Mouse (Mus musculus) spleen, adult 12 weeks (tissue): ENCODE data around the gene Ccnyl1.
"Not testable (repeated sequence)": the region's sequence is repeated elsewhere in the genome, so short reads cannot be mapped to it uniquely, and the experiment has no call there.

ENCODE experiments used
- DNase-seq: peaks from one replicate; pipeline ENCODE4 v3.0.0; 2022; ENCODE audit warnings: low spot score

Ccnyl1 gene

DNA sequence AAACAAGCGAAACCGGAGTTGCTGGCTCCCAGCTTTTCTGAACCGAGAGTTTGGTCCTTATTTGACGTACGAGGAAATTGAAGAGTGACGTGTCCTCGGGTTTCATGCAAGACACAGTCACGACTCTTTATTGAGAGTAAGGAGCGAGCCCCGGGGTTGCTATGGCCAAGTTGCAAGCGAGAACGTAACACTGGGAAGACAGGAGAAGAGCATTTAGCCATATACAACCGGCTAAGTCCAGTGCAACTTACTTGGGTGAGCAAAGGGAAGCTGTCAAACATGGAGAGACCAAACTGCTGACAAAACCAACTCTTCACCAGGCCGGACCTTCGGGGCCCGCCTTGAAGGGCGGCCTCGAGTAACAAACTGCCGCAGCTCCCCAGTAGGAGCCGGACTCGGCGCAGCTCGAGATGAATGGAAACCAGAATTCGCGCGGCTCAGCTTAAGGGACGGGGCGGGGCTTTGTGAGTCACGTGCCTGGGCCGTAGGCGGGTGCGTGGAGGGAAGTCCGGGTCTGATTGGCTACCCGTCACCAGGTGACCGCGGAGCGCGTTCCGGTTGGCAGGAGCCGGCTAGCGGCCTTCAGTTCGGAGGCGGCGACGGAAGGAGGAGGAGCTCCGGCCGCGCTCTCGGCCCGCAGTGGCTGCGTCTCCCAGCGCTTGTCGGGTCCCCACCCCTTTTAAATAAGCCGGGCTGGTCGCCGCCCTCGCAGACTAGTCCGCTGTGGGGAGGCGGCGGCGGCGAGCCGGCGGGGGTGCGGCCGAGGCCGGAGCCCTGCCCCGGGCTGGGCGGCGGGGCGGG lies at the start of gene Ccnyl1:
TSS of gene Ccnyl1 (plus strand) at position 243 of the 801 bp plus-strand sequence.
- DNase-seq = peak; percentile 98

DNA sequence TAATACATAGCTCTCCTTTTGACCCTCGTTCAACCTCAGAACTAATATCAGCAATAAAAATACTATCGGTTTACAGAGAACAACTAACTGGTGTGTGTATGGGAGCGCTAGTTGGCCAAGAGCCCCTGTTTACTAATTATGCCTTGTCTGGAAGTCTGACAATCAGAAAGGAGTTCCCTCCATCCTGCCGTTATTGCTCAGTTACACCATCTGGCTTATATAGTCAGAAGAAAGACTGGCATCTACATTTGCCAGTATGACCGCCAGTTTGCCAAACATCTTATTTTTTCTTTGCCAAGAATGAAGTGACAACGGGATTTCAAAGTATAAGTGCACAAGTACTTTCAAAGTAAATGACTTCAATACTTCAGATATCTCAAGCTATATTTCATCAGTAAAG lies 49.2 kb upstream of the Ccnyl1 start:
- DNase-seq = no peak

DNA sequence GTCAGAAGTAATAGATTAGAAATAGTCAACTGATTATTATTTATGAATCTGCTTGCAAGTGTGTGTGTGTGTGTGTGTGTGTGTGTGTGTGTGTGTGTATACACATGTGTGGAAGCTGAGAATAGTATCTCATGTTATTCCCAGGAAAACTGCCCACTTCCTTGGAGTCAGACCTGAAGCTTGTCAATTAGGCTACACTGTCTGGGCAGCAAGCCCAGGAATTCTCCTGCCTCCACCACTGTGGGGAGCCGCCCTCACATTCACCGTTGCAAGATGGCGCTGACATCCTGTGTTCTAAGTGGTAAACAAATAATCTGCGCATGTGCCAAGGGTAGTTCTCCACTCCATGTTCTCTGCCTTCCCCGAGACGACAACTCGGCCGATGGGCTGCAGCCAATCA lies 47.7 kb upstream of the Ccnyl1 start:
- DNase-seq = not testable (repeated sequence)

DNA sequence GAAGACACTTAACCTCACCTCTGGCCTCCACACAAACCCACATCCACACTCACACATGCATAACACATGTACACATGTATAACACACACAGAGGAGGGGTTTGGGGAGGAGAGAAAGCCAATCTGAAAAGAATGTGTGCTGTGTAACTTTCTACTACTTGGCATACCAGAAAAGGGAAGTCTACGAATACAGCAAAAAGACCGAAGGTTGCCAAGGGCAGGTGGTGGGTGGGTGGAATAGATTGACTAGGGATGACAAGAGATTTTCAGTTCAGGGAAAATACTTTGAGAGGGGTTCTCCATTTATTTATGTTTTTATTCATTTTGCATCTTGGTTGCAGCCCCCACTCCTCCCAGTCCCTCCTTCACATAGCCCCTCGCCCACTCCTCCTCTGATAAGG lies 45.7 kb upstream of the Ccnyl1 start:
- DNase-seq = no peak

DNA sequence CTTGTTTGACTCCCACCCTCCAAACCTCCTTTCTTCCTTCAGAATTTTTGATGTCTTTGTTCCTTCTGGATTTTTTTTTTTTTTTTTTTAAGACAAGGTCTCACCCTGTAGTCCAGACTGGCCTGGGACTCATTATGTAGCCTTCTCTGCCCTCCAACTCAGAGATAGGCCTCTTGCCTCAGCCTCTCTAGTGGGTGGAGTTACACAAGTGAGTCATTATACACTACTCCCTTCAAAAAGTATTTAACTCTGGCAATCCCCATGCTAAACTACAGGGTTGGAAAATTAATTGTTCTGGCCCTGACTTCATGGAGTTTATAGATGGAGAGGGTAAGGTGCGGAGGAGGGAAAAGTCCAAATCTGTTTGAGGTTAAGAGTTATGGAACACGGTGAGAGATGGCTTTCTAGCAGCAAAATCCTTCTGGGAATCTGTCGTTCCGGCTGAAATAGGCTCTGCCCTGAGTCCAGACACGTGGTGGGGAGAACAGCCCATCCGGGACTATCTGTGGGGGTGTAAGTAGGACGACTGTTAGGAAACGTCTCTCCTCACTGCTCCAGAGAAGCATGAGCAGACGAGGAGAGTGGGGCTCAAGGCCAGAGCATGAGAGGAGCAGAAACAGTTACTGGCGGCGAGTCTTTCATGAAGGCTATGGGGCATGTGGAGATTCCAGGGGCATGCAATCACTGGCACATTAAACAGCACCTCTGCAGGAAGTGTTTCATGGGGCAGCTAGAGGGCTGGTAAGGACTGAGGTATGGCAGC lies 40.7 kb upstream of the Ccnyl1 start:
- DNase-seq = no peak

DNA sequence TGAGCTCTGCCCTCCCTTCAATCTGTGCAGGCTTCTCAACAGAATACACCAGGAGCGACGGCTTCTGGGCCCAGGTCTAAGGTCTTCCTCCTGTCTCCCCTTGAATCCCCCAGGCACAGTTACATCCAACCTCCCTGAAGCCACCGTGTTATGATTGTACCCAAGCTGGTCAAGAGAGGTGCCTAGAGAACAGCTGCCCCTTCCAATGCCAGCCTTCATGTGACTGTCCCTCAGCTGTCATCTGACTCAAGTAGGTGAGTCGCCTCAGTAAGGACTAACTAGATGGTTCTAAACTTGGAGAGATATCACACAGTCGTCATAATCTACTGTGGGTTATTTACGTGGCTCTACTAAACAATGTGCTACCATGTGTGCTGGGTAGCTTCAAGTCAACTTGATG lies 36.6 kb upstream of the Ccnyl1 start:
- DNase-seq = no peak

DNA sequence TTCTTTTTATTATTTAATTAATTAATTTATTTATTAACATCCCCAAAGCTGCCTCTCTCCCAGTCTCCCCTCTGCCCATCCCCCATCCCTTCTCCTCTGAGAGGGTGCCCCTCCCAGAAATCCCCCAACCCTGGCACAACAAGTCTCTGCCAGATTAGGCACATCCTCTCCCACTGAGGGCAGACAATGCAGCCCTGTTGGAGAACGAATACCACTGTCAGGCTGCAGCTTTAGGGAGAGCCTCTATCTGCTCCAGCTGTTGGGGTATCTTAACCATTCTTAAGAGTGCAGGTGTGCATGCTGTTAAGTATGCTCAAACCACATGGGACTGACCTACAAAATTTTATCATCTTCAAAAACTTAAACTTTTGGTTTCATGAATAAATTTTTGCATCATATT lies 34.8 kb upstream of the Ccnyl1 start:
- DNase-seq = no peak

DNA sequence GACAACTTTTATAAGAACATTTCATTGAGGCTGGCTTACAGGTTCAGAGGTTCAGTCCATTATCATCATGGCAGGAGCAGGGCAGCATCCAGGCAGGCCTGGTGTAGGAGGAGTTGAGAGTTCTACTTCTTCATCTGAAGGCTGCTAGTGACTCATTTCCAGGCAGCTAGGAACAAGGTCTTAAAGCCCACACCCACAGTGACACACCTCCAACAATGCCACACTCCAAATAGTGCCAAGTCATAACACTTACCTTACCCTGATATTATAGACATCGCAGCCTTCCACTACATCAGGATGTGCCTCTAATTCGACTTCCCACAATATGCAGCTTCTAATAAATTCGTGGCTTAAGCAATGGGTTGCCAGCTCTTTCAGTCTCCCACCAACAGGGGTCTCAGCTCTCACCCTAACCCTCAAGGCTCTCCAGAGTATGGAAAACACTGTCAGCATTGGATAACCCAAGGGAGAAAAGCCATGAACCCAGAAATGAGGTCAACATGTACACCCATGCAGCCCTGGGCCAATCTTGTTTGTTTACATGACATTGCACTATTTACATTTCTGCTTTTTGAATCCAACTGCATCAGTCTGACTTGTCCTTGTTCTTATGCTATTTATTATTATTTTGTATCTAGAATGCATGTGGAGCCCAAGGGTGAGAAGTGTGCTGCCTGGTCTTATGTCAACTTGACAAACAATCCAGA lies 33.7 kb upstream of the Ccnyl1 start:
- no peak for DNase-seq

DNA sequence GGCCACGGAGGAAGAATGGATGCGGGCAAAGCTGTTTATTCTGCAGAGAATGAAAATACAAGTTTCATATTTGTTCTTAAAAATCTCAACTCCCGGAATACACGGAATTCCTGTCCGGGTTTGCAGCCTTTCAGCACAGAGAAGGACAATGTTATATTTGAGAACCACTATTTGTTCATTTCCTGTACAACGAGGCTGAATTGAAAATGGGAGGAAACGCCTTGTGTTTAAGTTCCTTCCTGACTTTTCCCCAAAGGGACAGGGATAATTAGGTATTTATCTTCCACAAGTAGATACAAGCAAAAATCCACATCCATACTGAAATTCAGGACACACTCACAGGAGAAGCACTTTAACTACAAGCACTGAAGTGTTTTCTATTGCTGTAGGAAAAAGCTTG lies 31.4 kb upstream of the Ccnyl1 start:
- DNase-seq = no peak

DNA sequence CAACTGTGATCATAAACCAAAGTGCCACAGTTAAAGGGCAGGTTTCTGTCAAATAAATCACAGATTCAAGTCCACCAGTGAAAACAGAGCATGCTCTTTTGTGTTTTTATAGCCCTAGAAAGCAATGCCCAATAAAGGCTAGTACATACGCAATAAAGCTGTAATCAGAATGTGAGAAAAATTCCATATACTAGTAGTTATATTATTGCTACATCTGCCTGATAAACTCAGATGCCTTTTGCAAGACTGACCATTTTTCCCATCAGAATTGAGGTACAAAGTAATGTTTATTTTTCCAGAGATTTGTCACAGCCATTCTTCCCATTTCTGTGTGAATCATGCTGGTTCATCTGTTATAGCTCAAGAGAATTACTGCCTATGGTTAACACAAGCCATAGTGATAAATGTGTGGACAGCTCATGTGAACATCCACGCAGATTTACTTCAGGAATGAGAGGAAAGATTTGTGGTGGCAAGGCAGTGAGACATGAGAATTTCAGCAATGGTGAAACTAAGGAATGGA lies 23.1 kb upstream of the Ccnyl1 start:
- DNase-seq = no peak

DNA sequence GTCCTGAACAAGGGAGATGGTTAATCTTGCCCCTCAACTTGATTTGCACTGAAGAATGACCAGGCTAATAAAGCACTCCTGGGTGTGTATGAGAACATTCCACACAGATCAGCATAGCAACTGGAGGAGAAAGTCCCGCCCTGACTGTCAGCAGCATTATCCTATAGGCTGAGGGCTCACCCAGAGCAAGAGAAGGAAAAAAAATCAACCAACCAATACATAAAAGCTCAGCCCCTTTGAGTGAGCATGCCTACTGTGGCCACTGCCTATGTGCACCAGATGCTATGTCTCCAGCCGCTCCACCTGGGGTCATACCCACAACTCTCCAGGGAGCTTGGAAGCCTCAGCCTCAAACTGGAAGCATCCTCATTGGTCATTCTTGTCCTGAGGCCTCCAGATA lies 20.8 kb upstream of the Ccnyl1 start:
- no peak for DNase-seq

DNA sequence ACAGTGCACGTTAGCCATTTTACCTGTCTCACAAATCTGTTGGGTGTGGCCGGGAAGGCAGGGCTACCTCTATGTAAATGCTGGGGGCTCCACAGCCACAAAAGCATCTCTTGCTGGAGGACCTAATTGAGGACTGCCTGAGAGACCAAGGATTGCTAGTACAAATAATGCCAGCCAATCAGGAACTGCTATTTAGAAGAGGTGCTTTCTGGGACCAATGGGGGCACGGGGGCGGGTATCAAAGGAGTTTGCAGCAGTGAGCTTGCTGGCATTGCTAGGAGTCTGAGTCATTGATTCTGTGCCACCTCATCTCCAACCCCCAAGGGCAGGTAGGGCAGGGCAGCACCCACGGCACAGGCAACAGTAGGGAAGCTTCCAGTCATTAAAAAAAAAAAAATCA lies 16.3 kb upstream of the Ccnyl1 start:
- DNase-seq = no peak

DNA sequence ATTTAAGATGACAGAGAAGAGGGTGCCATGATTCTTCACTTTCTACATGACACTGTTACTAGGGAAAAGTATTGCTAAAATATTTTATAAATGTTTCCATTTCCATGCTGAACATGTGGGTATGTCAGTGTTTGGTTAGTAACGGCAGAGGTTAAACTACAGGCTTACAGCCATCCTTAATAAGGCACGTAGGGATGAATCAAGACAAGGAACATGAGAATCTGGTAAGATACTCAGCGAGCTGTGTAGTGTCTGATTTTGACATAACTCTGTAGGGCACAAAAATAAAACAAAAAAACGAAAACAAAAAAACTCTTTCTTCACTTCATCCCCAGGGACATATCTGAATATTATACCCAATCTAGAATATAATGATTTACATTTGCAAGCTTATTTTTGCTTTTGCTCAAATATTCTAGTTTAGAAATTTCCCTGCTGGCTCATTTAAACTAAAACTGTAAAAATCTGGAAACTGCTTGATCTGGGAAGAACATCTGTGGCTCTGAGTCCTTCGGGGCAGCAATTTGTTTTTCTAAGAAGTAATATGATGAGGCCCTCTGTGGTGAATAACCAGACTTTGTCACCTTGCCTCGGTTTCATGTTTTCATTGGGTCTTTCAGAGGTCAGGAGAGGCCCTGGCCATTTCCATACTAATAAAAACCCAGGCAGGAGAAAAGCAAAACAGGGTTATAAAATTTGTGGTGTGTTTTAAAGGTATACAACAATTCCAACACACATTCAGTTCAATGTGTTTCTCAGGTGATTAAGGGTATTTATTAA lies 14.0 kb upstream of the Ccnyl1 start:
- no peak for DNase-seq

DNA sequence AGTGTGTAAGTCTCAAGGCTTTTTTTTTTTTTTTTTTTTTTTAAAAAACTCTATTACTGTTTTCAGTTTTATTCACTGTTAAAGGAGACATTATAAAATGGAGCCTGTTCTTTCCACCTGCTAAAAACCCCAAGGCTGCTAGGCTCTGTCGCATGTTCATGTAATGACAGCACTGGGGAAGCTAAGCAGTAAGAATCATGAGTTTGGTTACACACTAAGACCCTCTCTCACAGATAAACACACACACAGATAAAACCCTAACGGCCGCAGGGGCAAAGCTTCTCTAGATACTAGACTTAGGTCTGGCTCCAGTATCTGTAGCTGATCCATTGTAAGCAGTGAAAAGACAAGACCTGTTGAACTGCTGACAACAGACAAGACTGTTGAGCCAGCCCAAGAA lies 8.8 kb upstream of the Ccnyl1 start:
- DNase-seq = no peak

DNA sequence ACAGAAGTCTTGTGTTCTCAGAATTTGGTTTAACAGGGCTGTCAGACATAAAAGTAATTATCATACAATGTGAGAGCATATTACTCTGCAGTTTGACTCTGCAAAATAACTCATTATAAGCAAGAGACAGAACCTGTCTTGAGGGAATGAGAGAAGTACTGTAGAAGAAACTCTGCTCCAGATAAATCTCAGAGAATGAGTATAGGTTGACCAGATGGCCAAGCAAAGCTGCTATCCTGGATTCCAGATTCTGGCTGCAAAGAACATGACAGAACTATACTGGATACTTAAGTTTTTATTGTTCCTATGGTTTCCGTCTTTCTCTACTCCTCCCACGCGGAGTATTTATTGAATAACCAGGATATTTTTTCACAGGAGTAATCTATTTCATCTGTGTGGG lies 7.2 kb upstream of the Ccnyl1 start:
- no peak for DNase-seq

DNA sequence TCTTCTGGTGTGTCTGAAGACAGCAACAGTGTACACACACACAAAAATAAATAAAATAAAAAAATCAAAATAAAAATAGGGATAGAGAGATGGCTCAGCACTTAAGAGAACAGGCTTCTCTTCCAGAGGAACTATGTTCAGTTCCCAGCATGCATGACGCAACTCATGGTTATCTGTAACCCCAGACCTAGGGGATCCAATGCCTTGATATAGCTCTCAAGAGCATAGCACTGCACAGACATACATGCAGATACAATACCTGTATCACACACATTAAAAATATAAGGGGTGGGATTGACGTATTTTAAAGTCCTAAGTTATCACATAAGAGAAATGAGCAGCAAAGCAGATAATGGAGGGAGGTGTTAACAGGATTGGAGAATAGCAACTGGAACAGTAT lies 5.8 kb upstream of the Ccnyl1 start:
- DNase-seq = no peak

DNA sequence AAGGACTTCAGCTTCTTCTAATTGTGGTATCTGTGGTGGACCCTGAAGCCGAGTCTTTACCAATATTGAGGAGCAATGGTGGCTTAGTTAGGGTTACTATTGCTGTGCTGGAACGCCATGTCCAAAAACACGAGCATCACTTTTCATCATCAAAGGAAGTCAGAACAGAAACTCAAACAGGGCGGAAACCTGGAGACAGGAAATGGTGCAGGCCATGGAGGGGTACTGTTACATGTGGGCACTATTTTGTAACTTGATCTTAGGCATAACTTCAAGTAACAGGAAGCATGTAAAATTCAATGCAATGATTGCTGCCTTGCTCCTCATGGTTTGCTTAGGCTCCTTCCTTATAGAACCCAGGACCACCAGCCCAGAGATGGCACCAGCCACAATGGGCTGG lies 2.2 kb upstream of the Ccnyl1 start:
- DNase-seq = no peak

DNA sequence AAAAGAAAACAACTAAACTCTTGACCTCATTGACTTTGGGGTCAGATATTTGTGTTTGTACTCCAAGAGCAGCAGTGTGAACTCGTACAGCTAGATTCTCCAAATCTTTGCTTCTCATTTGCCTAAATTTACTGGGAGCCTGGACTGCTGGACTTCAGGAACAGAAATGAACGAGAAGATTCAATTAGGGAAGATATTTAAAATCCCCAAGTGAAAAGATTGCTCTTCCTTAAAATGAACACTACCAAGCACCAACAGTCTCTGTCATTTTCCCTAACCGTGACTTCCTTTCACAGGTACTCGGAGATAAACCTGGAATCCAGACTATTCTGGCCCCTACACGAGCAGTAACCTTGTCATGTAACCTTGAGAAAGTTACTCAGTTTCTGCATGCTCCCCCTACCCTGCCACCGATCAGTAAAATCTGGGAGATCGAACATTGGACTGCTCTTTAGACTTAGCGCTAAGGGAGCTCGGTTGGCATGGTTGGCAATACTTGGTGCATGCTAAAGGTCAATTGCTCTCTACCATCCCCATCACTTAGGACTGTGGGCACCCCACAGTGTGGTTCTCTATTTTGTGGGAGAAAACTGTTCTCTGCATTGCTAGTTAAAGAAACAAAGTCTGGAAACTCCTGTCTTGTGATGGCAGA lies 568 bp upstream of the Ccnyl1 start:
- peak; percentile 17 for DNase-seq

DNA sequence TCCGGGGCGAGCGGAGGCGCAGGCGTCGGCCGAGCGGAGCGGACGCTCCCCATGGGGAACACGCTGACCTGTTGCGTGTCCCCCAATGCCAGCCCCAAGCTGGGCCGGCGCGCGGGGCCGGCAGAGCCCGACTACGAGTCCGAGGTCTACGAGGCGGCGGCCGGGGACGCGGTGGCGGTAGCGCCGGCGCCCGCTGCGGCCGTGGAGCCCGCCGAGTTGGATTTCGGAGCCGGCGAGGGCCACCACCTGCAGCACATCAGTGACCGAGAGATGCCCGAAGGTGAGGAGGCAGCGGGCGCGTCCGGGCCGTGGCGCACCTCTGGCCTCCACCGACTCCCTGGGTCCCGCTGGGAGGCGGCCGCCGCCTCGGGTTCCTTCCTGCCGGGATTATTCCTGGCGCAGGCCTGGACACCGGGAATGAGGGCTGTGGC lies 881 bp downstream of the Ccnyl1 start:
- DNase-seq = no peak

DNA sequence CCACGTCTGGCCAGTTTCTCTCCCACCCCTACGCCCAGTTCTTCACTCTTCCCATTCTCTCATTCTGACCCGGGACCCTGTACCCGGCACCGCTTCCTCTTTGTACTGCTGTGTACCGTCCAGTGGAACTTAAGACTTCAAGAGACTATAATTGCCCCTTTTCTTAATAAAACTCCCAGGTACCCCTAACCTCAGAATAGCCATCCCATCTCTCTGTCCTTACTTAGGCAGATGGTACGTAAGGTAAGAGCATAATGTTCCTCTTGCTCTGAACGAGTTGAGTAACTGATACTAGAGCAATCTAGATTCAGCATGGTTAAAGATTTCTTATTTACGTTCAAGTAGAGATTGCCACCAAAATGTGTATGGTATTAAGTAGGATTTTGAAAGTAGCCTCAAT lies 1.3 kb downstream of the Ccnyl1 start:
- DNase-seq = no peak

DNA sequence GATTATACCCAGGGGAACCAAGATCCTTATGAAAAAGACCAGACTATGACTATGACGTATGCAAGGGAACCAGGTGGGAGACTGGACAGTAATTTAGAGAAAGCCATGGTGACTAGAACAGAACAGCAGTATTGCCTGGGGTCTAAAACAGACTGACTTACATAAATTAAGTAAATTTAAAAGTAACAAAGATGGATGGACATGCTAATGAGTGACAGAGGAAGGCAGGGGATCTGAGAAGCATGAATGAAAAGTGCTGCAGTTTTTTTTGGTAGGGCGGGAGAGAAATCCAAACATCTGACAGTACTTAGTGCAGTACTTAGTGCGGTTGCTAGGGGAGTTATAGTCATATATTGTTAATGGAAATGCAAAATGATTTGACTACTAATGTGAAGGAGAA lies 4.9 kb downstream of the Ccnyl1 start:
- DNase-seq = no peak
